Mouse (Mus musculus) T-helper 17 cell (primary cell): ENCODE measurements around the gene Serpina16.
"Not testable (repeated sequence)": the region's sequence is repeated elsewhere in the genome, so short reads cannot be mapped to it uniquely, and the experiment has no call there.

ENCODE experiments used
- in situ Hi-C, 2 experiments: fragments of 300-600 bp; cut with MboI, MseI; formaldehyde crosslinking; loops; 1 replicate in 1 of 2; 2 replicates in 1 of 2; pipeline ENCODE4 v1.15.1; 2025; ENCODE audit warnings: high pct_unique_total_duplicates in 2 of 2

Serpina16 gene

DNA sequence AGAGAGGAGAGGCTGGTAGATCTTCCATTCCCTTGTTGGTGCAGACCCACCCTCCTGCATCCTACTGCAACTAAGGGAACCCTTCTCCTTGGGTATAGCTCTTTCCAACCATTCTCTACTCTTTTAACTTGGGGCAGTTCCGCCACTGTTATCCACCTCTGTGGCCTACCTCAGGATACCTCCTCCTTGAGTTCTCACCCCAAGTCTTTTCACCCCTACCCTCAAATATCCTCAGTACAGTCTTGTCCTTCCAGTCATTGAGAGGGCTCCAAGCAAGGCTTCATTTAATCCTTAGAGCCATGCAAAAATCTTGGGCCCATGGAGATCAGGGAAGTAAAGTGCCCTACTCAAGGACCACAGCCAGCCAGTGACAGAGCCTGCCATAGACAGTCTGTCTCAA lies at the start of gene Serpina16:
Serpina16 (minus strand) TSS at position 101 of the 400 bp plus-strand sequence.
- in situ Hi-C loops, result no loop called here

DNA sequence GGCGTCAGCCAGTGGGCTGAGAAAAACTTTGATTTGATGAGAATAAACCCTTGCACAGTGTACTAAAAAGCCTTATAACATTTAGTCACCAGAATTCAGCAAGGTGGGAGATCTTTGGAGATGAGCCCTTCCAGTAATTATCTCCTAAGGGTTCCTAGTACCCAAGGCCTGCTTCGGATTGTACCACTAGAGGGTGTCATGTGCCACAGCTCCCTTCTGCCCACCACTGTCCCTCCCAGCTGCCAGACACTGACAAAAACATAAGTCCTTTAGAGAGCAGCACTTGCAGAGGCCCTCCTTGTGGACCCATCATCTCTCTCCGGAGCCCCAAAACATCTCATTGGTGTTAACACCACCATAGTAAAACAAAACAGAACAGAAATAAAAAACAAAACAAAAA lies 35.6 kb upstream of the Serpina16 start:
- in situ Hi-C loops, result no loop called here

DNA sequence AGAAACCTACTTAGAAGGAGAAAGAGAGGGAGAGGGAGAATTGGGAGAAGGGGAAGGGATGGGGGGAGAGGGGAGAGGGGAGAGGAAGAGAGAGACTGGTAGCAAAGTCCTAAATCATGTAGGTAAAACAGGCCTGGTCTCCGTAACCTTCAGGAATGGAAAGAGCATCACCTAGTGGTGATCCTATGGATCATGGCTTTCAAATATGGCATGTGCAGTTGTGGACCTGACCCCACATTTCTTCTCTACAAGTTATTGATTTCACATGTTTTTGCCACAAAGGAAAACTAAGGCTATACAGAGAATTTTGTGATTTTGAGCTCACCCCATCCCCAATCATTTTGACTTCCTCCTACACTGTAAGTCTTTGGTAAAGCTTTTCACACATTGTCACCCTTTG lies 34.5 kb upstream of the Serpina16 start:
- in situ Hi-C loops, result no loop called here

DNA sequence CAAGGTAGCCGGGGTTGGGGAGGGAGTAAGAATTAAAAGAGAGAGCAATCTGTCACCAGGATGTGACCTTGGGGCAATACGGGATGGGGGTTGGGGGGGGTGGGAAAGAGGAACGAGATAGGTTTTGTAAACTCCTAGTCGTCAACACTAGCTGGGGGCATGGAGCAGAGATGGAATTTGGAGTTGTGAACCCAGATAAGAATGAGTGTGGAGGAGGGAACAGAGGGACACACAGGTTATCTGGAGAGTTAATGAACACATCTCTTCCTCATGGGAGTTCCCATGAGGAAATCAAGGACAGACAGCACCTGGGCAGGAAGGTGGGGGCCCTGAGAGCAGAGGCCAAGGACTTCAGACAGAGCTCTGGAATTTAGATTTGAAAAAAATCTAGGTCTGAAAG lies 30.2 kb upstream of the Serpina16 start:
- in situ Hi-C loops, result no loop called here

DNA sequence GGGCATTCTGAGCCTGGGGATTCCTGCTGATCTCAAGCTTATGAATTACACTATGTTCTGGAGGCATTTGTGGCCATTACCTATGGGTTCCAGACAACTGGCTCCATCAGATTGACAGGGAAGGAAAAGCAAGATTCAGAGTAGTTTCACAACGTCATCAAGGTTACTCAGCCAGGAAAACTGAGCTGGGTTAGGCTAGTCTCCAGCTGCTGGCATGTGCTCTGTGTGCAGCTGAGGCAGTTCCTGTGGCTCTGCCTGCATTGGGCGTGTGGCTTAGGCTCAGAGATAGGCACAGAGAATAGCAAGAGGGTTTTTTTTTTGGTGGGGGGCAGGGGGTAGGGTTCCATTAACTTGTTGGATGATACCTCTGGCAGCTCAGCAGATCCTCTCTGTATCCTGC lies 29.6 kb upstream of the Serpina16 start:
- in situ Hi-C loops, result no loop called here

DNA sequence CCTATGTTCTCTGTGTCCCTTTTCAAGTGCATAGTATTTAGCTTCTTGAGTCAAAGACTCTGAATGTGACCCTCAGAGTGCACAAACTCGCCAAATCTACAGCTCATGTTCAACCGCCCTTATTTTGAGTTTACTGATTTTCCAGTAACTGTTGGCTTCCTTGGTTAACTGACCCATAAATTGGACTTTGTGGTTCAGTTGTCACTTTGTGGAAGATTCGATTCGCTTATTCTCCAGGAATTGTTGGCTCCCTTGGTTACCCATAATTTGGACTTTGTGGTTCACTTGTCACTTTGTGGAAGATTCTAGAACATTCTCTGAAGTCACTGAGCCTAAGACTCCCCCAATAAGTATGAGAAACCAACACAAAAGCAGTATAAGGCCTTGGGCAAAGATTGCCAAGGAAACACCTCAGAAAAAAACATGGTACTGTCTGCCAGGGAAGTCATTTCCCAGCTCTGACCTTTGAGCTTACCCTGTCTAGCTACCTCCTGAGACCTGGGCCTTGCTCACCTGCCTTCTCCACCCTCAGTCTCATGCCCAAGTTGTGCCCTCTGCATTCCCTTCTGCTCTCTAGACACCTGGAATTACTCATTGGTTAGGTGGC lies 24.3 kb upstream of the Serpina16 start:
- in situ Hi-C loops, result no loop called here

DNA sequence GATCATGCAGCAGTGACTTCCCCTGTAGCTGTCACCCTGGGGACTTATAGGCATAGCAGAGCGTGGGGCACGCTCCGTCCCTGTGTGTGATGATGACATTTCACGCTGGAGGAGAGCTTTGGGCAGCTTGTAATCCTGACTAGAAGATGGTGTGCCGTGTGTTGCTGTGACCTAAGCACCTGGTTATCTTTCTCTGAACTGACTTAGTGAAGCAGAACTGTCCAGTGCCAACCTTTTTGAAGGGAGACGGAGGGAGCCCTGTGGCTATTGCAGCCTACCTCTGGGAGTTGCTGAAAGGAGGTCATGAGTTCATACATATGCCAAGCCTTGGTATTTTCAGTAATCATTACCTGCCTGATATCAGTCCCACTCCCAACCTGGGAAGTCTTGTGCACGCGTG lies 19.5 kb upstream of the Serpina16 start, which contains the start of gene Serpina1f:
Serpina1f (minus strand) TSS at position 101 of the 400 bp plus-strand sequence.
- in situ Hi-C loops, result loop anchor here in 1 of 2 experiments (10.0 kb wide), 1 partner anchor 929 kb away; no protein-coding TSS in a partner anchor

DNA sequence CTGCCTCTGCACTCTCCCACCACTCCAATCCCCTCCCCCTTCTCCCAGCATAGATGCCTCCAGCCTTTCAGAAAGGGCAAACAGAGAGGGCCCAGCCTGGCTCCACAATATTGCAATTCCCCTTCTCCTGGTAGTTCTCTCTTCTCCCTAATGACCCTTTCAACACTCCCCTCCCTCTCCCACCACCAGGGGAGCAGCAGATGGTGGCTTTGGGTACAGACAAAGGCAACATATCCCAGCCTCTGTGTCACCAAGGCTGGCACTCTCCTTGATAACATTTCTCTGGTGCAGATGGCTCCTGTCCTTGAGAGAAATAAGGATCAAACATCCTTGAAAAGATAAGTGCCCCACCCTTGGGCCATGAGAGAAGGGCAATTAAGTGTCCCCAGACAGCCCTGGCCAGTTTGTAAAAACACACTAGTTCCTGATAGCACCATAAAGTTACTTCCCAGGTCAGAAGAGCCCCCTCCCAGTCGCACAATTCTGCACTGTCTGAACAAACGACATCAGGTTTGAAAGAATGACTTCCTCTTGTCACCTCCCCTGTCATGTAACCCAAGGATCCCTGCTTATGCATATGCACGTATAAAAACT lies 12.4 kb upstream of the Serpina16 start:
- in situ Hi-C loops, result no loop called here

DNA sequence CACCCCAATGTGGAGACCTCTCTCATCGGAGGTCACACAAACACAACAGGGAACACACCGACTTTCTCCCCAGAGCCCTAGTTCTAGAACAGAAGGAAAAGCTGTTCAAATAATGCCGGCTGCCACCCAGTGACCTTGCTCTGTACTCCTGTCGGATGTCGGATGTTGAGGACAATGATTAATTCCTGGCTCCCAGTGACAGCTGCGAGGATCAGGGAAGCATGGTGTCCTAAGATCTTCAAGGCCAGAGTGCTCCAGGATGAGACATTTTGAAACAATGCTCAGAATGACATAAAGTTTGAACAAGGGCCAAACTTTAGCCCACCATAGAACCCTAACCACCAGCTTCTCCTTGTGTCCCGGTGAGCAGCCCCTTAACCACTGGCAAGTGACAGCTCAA lies 11.1 kb upstream of the Serpina16 start:
- in situ Hi-C loops, result no loop called here

DNA sequence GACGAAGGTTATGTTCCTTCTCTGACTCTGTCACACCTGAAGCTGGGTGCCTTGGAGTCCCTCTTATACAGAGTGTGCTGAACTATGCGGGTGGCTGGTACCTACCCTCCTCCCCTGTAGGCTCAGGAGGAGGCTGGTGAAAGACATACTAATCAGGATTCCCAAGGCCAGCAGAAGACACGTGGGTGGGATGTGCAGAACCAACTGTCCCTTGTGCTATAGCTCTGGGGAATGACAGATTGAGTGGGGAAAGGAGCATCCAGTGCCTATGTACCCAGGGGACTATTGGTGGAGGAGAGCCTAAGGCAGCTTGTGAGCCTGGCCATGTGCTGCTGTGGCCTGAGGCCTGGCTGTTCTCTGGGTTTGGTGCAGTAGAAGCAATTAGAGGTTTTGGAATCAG lies 10.1 kb upstream of the Serpina16 start:
- in situ Hi-C loops, result no loop called here

DNA sequence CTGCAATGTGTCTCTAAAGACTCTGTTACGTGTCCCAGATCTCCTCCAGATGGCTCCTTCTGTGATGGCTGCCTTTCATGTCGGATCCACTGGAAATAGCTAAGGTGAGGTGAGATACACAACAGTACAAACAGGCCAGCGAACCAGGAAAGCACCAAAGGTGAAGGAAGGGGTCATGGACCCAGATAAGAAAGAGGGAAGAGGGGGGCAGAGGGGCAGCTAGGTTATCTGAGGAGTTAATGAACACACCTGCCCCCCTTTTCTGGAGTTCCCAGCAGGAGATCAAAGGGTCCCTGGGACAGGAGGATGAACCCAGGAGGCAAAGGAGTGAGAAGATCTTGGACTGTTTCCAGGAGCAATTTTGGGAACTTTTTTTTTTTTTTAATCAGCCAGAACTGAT lies 9.4 kb upstream of the Serpina16 start:
- in situ Hi-C loops, result no loop called here

DNA sequence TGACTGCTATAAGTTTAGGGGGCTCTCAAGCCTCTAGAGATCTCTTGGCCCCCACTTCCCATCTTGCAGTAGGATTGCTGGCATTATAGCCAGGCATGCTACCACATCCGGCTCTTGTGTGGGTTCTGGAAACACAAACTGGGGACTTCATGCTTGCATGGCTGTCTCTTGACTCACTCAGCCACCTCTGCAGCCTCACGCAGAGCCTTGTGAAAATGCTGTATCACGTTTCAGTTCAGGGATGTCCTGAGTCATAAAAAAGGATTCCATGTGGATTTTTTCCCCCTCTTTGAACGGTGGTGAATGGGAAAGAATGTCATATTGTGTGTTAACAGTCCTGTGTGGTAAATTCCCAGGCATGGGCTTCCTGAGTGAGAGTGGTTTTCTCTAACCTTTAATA lies 7.8 kb upstream of the Serpina16 start:
- in situ Hi-C loops, result no loop called here

DNA sequence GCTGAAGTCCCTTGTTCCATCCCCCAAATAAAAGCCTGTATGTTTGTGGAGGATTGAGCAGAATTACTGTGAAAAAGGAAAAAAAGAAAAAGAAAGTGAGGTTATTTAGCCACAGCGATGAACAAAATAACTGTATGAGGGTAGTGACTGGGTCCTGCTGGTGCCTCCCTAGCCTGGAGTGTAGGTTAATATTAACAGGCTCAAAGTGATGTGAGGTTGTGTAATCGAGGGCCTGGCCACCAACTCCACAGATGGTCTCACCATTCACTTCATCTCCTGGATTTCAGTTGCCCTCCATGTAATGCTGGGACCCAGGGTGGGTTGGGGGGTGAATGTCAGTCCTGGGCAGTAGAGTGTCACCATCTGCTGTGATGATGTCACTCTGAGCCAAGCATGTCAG lies 5.8 kb upstream of the Serpina16 start:
- in situ Hi-C loops, result no loop called here

DNA sequence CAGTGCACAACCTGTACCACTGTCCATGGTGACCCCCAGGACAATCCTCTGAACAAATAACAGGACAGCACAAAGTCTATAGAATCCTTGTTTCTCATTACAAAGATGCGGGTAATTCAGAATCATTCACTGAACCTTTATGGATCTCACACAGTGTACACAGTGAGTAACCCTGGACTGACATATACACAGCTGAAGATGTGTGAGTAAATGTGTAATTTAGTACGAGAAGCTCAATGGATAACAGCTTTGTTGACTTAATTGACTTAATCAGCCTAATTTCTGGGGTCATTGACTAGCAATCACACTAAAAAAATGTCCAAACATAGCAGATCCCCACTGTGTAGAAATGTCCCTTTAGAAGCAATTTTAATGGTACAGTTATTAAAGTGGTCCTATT lies 5.2 kb upstream of the Serpina16 start:
- in situ Hi-C loops, result no loop called here

DNA sequence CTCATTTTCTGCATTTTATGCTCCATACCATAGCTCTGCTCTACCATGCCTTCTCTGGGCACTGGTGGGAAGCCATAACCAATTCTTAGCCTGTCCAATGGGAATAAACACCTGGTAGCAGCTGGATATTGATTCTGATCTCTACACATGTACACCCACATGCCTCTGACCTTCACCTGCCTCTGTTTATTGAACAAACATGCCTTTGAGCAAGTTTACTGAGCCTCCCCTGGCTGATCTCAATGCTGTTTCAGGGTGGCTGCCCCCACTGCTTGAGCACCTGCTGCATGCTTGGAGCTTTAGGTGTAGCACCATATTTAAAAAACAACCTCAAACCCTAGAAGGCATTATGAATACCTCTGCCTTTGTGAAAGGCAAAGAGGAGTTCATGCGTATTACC lies 3.9 kb upstream of the Serpina16 start:
- in situ Hi-C loops, result not testable (repeated sequence)

DNA sequence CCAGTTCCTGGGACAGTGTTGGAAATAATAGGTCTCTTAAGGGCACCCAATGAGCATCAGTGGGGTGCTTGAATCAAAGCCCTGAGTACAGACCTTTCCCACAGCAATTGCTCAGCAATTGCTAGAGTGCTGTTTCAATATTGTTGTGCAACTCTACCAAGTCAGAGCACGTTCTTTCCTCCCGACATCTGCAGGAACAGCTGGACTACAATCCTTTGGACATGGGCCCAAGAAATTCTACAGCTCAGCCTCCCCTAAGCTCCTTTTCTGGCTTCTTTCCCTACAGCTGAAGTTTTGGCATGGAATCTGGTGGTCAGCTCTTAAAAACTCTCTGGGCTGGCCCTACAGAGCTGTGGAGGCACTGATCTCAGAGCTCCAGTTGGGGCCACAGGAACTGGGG lies 2.8 kb downstream of the Serpina16 start:
- in situ Hi-C loops, result no loop called here

DNA sequence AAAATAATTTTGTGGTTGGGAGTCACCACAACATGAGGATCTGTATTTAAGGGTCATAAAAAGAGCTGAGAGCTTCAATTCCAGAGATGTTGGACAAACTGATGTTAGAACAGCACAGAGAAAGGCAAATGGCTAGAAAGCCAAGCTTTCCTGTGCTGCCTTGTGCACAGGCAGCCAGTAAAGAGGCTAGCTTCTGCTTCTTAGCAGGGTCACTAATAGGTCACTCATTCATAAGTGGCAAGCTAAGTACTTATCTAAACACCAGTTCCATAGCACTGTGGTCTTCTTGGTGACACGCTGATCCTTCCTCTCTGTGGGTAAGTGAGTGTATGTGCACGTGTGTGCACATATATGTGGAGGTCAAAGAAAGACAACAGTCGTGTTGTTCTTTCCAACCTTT lies 4.5 kb downstream of the Serpina16 start:
- in situ Hi-C loops, result no loop called here

DNA sequence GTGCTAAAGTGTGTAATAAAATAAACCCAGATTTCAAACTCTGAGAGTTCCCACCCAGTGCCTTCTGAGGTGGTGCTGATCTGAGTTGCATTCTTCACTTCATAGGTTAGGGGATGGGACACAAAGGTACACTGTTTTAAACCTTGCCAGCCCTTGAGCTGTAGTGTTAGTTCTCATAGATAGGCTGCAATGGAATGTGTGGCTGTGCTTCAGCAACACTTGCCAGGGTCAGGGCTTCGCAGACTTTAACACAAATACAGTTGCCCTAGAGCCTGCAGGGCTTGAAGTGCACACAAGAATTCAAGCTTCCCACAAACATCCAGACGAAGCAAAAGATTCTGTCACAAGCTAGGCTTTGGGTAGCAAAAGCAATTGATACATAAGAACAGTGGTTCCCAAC lies 5.0 kb downstream of the Serpina16 start:
- in situ Hi-C loops, result no loop called here

DNA sequence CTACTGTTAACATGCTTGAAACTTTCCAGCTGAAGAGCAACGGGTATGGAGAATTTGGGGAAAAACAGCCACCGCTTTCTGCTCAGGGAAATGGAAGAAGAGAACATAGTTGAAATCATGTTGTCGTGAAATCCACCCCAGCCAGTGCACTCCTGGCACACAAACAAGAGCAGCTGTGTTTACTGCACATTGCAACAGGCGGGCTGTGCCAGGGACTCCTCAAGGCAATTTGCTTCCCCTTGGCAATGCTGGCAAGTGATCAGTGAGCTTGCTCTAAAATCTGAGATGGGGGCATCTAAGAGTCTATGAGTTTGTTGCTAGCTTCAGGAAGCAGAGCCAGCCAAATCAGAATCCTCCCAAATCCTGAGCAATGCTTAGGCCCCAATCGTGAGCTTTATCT lies 5.6 kb downstream of the Serpina16 start:
- in situ Hi-C loops, result no loop called here

DNA sequence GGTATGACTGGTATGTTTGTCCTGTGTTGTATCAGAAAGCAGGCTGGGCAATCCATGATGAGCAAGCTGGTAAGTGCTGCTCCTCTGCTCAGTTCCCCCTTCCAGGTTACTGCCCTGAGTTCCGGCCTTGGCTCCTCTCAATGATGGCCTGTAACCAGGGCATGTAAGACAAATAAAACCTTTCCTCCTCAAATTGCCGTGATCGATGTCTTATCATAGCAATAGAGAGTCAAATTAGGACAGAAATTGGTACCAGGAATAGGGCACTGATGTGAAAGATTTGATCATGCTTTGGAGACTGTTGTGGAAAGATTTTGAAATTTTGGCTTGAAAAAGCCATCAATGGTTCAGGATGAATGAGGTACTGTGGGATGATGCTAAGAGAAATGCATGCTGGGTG lies 10.7 kb downstream of the Serpina16 start:
- in situ Hi-C loops, result no loop called here

DNA sequence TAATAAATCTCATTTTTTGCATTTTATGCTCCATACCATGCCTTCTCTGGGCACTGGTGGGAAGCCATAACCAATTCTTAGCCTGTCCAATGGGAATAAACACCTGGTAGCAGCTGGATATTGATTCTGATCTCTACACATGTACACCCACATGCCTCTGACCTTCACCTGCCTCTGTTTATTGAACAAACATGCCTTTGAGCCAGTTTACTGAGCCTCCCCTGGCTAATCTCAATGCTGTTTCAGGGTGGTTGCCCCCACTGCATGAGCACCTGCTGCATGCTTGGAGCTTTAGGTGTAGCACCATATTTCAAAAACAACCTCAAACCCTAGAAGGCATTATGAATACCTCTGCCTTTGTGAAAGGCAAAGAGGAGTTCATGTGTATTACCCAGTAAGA lies 13.9 kb downstream of the Serpina16 start:
- in situ Hi-C loops, result not testable (repeated sequence)

DNA sequence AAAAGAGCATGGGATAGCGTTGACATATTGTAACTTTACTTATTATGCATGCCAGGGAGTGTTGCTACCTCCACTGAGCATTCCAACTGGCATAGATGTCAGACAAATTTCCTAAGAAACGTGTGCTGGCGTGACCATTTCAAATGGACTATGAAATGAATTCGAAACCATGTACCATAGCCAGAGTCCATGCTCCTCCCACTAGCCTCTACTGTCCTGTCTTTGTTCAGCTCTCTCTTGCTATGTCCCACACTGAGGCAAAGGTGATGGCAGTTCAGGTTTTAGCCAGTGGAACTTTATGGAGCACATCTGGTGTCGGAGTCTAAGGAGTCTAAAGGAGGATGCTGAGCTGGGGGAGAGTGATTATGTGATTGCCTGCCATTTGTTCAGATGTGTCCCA lies 15.9 kb downstream of the Serpina16 start:
- in situ Hi-C loops, result no loop called here

DNA sequence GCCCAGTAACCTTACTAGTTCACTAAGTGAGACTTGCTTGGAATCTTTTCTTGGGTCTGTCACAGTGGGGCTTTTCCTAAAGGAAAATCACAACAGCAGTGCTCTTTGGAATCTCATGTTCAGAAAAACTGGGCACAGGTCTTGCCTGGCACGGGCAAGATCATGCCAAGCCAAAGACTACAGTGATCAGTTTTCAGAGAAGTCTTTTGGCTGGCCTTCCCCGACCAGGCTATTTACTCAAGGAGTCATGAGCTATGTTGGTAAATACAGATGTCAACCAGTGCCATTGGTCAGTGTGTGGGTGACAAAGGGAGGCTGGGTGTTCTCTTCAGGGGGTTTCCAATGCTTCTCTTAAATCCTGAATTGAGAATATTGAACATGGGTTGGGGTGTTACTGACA lies 16.8 kb downstream of the Serpina16 start:
- in situ Hi-C loops, result no loop called here

DNA sequence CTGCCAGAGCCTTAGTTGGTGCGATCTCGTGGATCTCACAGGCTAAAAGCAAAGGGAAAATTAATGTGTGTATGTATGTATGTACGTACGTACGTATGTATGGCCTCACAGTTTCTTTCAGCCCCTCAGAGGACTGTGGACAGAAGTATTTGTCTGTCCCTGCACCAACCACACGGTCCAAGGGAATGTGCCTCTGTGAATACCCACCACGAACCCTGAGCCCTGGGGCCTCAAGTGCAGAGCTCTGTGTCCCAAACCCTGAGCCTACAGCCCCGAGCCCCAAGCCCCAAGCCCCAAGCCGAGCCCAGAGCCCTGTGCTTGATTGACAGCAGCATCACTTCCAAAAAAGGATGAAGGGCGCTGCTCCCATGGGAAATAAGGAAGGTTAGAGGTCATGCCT lies 17.9 kb downstream of the Serpina16 start:
- in situ Hi-C loops, result no loop called here
